Mouse (Mus musculus) hindlimb bud, embryonic 11.5 days (tissue): ENCODE measurements around the gene Polr3e.
A peak's percentile ranks its signal among the peaks of the same experiment; 100 is the strongest.
"Not testable (repeated sequence)": the region's sequence is repeated elsewhere in the genome, so short reads cannot be mapped to it uniquely, and the experiment has no call there.

Experiments used
- DNase-seq: peaks from one replicate; pipeline ENCODE4 v3.0.0-alpha.2; 2012; ENCODE audit warnings: low read depth, low spot score; ENCODE audit errors: extremely low spot score

The Polr3e gene

DNA sequence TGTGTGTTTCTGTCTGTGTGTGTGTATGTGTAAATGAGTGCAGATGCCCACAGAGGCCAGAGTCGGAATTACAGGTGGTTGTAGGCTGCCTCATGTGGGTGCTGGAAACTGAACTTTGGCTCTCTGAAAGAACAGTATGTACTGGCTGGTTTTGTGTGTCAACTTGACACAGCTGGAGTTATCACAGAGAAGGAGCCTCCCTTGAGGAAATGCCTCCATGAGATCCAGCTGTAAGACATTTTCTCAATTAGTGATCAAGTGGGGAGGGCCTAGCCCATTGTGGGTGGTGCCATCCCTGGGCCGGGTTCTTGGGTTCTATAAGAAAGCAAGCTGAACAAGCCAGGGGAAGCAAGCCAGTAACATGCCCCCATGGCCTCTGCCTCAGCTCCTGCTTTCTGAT is 54.9 kb downstream of the Polr3e start:
- DNase-seq: not testable (repeated sequence)

GRCm38 (mm10) chr7:120974001-120974400 is 56.5 kb downstream of the Polr3e start:
- no peak for DNase-seq

GRCm38 (mm10) chr7:120977063-120977462 is 59.5 kb downstream of the Polr3e start:
- DNase-seq: no peak

- DNase-seq: no peak
These were observed 62.5 kb downstream of the Polr3e start for GRCm38 (mm10) chr7:120980041-120980440.

DNA sequence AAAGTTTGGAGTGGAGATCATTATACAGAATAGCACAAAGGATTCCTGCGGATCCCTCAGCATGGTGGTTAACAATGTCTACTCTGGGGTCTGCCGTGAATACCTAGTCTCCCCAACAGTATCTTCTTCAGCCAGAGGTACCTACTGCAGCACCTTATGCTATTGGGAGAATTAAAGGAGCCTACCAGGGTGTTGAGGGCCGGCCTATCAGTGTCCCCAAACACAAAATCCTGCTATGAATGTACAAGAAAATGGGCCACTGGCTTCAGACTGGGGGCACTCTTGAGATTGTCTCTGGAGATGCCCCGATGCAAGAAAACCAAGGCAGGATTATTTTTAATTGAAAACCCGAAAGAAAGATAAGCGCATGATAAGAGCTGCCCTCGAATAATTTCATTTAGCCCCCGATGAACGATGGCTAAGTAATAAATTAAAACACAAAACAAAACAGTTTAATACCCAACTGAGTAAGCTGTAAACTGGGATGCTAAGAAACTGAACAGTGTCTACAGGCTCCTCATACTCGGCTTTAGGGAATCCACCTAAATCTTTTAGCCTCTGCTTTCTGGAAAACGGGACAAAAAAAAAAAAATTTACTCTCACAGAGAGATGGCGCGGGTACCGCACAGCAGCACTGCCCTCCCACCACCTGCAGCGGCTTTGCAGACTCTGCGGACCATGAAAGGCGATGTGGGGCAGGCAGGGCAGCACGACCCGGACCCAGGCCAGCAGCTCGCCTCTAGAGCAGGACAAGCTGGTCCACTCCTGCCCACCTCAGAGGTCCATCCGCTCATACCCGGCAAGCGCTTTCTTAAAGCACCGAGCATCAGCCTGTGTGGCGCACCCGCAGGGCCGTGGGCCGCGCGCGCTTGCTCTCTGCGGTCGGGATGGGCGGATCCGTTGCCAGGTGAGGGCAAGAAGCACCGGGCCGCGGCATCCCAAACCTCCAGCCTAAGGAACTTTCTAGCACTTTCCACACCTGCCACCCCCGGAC is 63.7 kb downstream of the Polr3e start:
- DNase-seq: no peak

GRCm38 (mm10) chr7:120982200-120982841 is 64.8 kb downstream of the Polr3e start, which contains the start of the genes Cdr2 and Mfsd13b:
Gene Cdr2, minus strand, starts transcription at chr7:120982312.
Gene Mfsd13b, plus strand, starts transcription at chr7:120982509.
- peak; percentile 99 for DNase-seq

- no peak for DNase-seq
These were observed 65.4 kb downstream of the Polr3e start for GRCm38 (mm10) chr7:120982968-120983367.

GRCm38 (mm10) chr7:120991191-120991590 is 73.6 kb downstream of the Polr3e start:
- DNase-seq: no peak
